Mouse (Mus musculus) cortical plate, adult 2 months (tissue): Measurements from ENCODE around the gene Ftl1.

Source experiments
- CTCF ChIP-seq: fragments of 200-500 bp; IDR thresholded peaks from 2 replicates; pipeline ENCODE4 v1.5.1; 2011; ENCODE audit warnings: mild to moderate bottlenecking, control low read depth, low read length; ENCODE audit not compliant: insufficient read depth; ENCODE audit errors: extremely low read depth
- POLR2A ChIP-seq: fragments of 200-500 bp; IDR thresholded peaks from 2 replicates; pipeline ENCODE4 v1.6.1; 2011; ENCODE audit warnings: mild to moderate bottlenecking, low read length, control low read depth; ENCODE audit not compliant: insufficient read depth; ENCODE audit errors: extremely low read depth

GRCm38 (mm10) chr7:45478774-45479173 is 19.1 kb upstream of the Ftl1 start:
- TF ChIP-seq CTCF (no peak), POLR2A (no peak)
